Mouse (Mus musculus) mesoderm, embryonic 11.5 days (tissue): ENCODE data around the gene Nln.
A peak's percentile ranks its signal among the peaks of the same experiment; 100 is the strongest.

Experiments
- DNase-seq: peaks from one replicate; pipeline ENCODE4 v3.0.0-alpha.2; 2012; ENCODE audit warnings: low read depth, low spot score

Nln gene

DNA sequence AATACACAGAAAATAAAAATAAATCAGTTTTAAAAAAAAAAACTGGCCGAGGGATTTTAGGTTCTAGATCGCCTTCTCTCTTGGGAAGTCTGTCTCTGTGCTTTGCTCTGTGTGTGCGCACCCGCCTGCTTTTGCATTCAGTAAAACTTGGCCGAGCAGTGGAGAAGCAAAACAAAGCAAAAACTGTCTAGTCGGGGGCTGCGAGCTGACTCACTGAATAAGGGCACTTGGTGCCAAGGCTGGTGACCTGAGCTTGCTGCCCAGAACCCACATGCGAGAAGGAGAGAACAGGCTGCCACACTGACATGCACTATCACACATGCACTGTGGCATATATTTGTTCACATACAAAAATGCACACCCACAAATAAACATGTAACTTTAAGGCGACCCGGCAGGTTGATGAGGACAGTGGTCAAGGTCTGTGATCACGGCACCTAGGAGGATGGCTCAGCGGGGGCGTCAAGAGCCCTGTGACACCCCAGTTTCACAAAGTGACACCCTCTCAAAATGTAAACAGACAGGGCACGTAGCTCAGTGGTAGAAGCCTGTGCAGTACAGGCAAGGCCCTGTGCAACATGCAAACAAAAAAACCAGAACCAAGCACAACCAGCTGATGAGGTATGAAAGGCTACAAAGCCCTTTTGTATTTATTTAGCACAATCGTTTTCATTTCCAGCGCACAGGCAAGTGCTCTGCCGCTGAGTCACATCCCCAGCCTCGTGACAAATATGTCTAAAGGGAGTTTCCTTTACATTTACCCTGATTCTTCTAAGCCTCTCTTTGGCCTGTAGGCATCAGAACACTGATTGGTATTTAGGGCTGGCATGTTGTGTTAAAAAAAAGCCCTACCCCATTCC, 93.9 kb downstream of the Nln start:
- DNase-seq: no peak

DNA sequence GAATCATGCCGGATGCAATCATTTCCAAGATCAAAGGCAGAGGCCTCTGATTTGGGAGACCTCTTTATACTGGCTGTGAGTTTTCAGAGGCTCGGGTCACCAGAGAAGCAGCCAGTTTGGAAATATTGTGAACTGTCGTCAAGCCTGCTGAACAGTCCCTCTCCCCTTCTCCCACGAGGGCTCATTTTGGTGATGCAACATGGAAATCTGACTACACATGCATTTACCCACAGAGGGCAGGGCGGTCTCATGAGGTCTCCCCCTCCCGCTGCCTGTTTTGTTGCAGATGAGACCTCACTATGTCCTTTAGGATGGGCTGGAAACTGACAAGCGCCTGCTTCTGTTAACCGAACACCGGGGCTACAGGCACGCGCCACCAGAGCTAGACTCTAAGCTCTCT, 95.4 kb downstream of the Nln start:
- no peak for DNase-seq

DNA sequence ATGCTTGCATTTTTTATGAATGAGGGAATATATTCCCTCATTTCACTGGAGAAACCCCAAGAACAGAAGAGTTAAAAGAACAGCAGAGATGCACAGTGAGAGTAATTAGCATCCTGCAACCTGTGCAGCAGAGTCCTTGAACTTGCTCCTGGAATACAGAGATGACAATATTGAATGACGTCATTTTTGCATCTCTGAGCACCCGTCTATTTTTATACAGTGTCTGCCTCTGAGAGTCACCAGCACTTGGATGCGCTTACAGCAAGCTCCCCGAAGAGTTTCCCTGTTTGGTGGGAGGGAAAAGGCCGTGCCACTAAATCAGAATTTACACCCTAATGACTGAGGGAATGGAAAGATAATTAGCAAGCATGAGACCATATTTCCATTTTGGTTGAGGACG, 96.0 kb downstream of the Nln start:
- DNase-seq: no peak

- DNase-seq: no peak
Measured at GRCm38 (mm10) chr13:104012214-104012833, 97.1 kb downstream of the Nln start.

- no peak for DNase-seq
Measured at GRCm38 (mm10) chr13:104011289-104011688, 98.1 kb downstream of the Nln start.

DNA sequence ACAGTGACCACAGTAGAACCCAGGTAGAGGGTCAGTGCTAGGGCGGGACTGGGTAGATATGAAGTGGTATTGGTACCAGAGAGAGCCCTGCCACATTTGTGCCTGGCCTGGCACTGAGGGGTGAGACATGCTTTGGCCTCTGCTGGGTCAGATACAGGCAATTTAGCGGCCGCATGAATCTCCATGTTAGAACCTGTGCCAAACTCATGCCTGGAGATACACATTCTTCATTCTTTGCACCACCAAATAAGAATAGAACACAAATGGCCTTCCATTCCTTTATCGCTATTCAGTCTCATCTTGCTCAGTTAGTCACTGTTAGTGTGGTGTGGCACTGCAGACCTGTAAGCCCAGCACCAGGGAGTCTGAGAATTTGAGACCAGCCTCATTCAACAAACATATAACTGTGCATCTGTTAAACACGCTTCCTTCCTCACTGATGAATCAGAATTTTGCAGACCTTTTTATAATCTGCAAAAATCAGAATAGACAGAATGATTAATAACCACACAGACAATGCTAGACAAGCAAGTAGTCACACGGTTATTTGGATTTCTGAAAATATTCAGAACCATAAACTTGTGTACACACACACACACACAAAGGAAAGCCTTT, 104.1 kb downstream of the Nln start:
- DNase-seq: no peak

DNA sequence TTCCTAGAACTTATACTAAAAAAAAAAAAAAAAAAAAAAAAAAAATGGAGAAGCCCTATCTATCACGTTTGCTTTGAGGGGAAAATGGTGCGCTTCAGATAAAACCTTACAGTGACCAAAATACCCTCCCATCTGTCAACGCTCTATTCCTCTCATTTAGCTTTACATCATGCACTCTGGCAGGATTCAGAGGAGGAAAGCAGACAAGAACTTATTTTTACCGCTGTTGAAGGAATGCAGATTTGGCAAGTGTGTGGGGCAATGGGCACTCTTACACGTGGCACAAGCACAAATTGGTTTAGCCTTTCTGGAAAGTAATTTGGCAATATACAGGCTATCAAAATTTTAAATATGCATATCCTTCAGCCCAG, 115.3 kb downstream of the Nln start:
- no peak for DNase-seq

DNA sequence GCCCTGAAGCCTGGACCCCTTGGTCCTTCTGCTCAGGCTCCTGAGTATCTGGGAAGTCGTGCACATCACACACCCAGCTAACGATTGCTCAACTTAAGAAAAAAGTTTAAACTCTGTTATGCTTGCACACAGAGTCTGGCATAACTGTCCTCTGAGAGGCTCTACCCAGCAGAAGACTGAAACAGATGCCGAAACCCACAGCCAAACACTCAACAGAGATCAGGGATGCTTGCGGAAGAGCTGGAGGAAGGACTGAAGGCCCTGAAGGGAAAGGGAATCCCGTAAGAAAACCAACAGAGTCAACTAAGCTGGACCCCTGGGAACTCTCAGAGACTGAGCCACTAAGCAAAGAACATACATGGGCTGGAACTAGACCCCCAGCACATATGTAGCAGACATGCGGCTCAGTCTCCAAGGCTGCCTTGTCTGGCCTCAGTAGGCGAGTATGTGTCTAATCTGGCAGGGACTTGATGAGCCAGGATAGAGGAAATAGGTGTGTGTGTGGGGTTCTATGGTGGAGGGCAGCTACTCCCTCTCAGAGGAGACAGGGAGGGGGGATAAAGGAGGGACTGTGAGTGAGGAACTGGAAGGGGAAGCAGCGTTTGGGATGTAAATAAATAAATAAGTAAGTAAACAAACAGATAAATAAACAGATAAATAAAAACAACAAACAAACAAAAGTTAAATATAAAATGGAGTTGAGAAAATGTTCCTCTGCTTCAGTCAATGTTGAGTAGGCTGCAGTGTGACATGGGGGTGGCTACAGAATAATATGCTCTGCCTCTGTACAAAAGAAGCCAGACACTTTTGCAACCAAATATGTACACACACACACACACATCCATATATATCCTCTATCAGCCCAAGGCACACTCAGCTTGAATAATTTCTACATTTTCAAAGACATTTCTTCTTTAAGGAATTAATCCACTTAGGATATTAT, 116.0 kb downstream of the Nln start:
- no peak for DNase-seq

GRCm38 (mm10) chr13:103986660-103987059, 122.8 kb downstream of the Nln start:
- no peak for DNase-seq

GRCm38 (mm10) chr13:103985510-103986278, 123.7 kb downstream of the Nln start:
- no peak for DNase-seq

DNA sequence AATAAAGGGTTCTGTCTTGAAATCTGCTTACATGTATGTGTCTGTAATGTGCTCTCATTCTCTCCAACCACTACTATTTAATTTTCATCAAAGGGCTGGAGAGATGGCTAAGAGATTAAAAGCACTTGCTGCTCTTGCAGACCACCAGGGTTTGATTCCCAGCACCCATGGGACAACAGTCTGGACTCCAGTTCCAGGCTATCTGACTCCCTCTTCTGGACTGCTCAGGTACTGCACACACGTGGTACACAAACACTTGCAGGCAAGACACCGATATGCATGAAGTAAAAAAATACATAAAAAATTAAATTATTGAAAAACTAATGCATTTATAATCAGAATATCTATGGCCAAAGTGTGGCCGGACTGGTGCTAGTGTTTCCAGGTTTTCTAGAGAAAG, 127.0 kb downstream of the Nln start:
- no peak for DNase-seq

- DNase-seq: no peak
Measured at GRCm38 (mm10) chr13:103980414-103980813, 129.0 kb downstream of the Nln start.

DNA sequence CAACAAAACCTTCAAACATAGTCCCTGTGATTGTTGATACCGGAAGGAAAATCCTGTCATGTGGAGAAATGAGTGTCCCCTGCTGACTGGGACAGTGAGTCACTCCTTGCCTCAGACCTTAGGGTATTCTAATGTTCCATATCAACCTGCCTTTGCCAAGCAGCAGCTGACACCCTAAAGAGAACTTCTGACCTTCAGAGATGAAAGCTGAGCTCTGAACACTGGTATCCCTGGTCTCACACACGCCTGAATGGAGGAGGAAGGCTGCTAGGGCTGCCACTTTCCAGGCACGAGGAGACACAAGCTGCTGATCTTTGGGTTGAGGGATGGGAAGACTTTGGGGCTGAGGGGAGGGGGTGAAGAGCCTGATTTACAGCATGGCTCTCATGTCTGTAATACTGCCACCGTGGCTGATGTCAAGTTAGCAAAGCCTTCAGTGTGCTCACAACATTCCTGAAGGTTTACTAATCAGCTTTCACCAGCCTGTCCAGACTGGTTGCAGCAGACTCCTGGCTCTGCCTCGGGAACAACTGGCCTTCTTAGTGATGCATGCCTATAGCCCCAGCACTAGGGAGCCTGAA, 131.0 kb downstream of the Nln start:
- peak; percentile 28 for DNase-seq

GRCm38 (mm10) chr13:103977844-103978243, 131.6 kb downstream of the Nln start:
- DNase-seq: no peak

DNA sequence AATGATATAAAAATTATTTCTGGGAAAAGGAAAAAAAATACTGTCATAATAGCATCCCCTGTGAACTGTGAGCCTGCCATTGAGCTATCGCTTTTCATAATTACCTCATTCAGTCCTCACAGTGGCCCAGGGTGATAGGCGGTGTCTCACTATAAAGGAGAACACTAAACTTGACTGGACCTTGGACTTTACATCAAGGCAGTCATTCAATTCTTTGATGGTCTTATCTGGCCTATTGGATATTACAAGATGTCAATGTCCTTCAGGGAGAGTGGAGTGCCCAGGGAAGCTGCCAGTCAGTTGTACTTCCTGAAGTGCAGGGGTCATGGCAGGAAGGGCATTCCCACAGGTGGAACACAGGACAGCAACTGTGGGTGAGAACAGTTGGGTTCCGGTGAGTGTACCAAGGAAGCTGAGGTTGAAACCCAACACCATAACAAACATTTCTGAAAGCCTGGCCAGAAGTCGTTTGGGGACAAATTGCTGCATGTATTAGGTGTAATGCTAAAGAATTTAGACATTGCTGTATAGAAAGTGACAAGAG, 133.2 kb downstream of the Nln start:
- no peak for DNase-seq

DNA sequence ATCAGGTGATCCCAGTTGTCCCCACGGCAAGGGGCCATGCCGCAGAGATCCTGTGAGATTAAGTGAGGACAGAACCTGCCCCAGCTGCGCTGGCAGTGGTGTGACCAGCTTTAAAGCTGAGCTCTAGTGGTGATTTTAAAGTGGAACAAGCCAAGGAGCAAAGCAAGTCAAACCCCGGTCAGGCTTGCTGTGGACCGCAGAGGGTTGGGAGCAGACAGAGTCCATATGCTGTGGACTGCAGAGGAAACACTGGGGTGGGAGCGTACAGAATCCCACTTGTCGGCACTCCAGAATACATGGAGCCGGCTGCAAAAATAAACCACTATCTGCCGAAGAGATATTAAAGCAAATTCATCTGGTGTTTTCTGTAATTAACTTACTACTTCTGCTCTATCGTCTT, 134.3 kb downstream of the Nln start:
- DNase-seq: no peak

- no peak for DNase-seq
Measured at GRCm38 (mm10) chr13:103973977-103974376, 135.4 kb downstream of the Nln start.
